Mouse (Mus musculus) hindbrain, postnatal 0 days (tissue): ENCODE measurements around the gene Rbm5. TPM values are rescaled to one million over a fixed set of nuclear protein-coding genes. Genes with fewer than 3 reads are reported as not detected.

ENCODE experiments used
- ATAC-seq: fragments of 200-750 bp; cut with Nextera tagmentation; 2 replicates; pipeline ENCODE4 v1.8.0; 2017; ENCODE audit warnings: mild to moderate bottlenecking, moderate TSS enrichment, moderate library complexity
- DNase-seq: peaks from one replicate; pipeline ENCODE4 v3.0.0-alpha.2; 2015; ENCODE audit warnings: low spot score
- H3K27ac ChIP-seq: fragments of 300-500 bp; sonication (generic); 2 replicates; pipeline ENCODE4 v1.5.1; 2014; ENCODE audit warnings: mild to moderate bottlenecking
- H3K27me3 ChIP-seq: fragments of 300-500 bp; sonication (generic); 2 replicates; pipeline ENCODE4 v1.6.1; 2014; ENCODE audit warnings: low read length, mixed read lengths; ENCODE audit not compliant: insufficient read depth
- H3K36me3 ChIP-seq: fragments of 300-500 bp; sonication (generic); 2 replicates; pipeline ENCODE4 v1.6.1; 2014; ENCODE audit warnings: low read length, mixed read lengths; ENCODE audit not compliant: insufficient read depth
- H3K4me1 ChIP-seq: fragments of 300-500 bp; sonication (generic); 2 replicates; pipeline ENCODE4 v1.6.1; 2014; ENCODE audit warnings: antibody characterized with exemption, low read length, mixed read lengths; ENCODE audit not compliant: insufficient read depth
- H3K4me2 ChIP-seq: fragments of 300-500 bp; sonication (generic); 2 replicates; pipeline ENCODE4 v1.6.1; 2014; ENCODE audit warnings: low read depth, mild to moderate bottlenecking, low read length, moderate library complexity, mixed read lengths
- H3K4me3 ChIP-seq: fragments of 300-500 bp; sonication (generic); 2 replicates; pipeline ENCODE4 v1.5.1; 2014; ENCODE audit warnings: low read length
- H3K9ac ChIP-seq: fragments of 300-500 bp; sonication (generic); replicated peaks from 2 replicates; pipeline ENCODE4 v1.6.1; 2014; ENCODE audit warnings: mild to moderate bottlenecking, low read length, moderate library complexity, mixed read lengths
- H3K9me3 ChIP-seq: fragments of 300-500 bp; sonication (generic); 2 replicates; pipeline ENCODE4 v1.6.1; 2016; ENCODE audit warnings: low read length, mixed read lengths
- CTCF ChIP-seq: IDR thresholded peaks from 2 replicates; pipeline ENCODE4 v1.5.1; 2016; ENCODE audit warnings: antibody characterized with exemption, control low read depth, low read depth
- WGBS: fragments of 180-500 bp; shearing (Covaris S2); extraction: QIAGEN DNeasy Blood & Tissue Kit; methylation state at CpG from one replicate; pipeline ENCODE4 v1.1.7; 2014; 5-methylcytosine and 5-hydroxymethylcytosine counted together
- polyA plus RNA-seq: library from polyadenylated mRNA; unstranded; fragments of >200 nt; fragmentation: Nextera tagmentation; extraction: Ambion mirVana; gene quantifications from 2 replicates; pipeline ENCODE4 v1.2.1, GENCODE M21; 2015
- total RNA-seq: library from RNA; depleted of rRNA; stranded (reverse); fragments of >200 nt; gene quantifications from 2 replicates; pipeline ENCODE4 v1.2.3, GENCODE M21; 2014

Rbm5 gene
- total and polyA plus RNA-seq, 2 experiments from 2014 or later, result 142 to 149 TPM

- H3K36me3 ChIP-seq, result no peaks in the 10 kb centered on the region
- no peak for TF ChIP-seq CTCF
- WGBS, result 16% methylated on average over 14 of the region's 14 CpGs
- H3K27me3 ChIP-seq, result no peaks in the 10 kb centered on the region
- no peak overlapping the region for H3K4me3 ChIP-seq
- H3K9ac ChIP-seq, result 0 out of 2 replicates have a peak overlapping the region, but pooled peaks have one; percentile 15
- H3K4me1 ChIP-seq, result peaks cover 44% of the 10 kb centered on the region
- ATAC-seq, result no peak
- no peak overlapping the region for H3K27ac ChIP-seq
- DNase-seq, result peak; percentile 39
- H3K4me2 ChIP-seq, result no peak overlapping the region
- no peaks in the 10 kb centered on the region for H3K9me3 ChIP-seq
Measured at GRCm38 (mm10) chr9:107697811-107698521, 72.8 kb downstream of the Rbm5 start.

DNA sequence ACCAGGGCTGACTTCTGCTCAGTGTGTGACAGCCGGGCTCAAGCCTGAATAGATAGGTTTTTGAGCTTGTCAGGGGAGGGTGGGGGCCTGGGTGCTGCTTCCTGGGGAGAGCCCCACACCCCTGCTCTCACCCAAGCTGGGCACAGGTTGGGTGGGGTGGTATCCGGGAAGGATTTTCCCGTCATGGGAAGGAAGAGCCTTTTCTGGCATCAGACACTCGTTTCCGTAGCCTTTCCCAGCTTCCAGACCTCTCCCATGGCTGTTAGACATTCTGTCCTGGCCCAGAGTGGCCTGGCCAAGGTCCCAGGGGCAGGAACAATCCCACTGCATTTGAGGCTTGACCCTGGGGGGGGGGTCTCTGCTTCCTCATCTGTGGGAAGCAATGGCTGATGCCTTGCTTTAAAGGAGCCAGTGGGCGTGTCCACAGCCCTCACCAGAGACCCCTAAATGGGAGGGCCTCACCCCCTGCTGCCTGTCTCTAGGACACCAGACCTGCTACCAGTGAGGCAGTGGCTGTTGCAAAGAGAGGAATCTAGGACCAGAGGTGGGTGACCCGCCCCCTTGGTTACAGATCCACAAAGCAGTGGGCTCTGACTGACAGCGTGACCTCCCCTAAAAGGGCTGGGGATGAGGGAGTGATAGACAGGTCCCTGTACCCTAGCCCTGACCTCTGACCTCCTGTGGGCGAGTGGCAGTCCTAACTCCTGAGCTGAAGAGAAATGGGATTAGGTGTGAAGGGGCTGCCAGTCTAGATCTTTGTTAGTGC, 73.8 kb downstream of the Rbm5 start:
- DNase-seq, result no peak
- no peaks in the 10 kb centered on the region for H3K27me3 ChIP-seq
- no peak for TF ChIP-seq CTCF
- WGBS, result 36% methylated on average over 9 of the region's 9 CpGs
- peaks cover 39% of the 10 kb centered on the region; the same call in 1 of the 2 replicates for H3K4me1 ChIP-seq
- H3K9me3 ChIP-seq, result no peaks in the 10 kb centered on the region
- H3K27ac ChIP-seq, result no peak overlapping the region
- H3K4me3 ChIP-seq, result no peak overlapping the region
- 0 out of 2 replicates have a peak overlapping the region, but pooled peaks have one; percentile 24 for H3K9ac ChIP-seq
- H3K4me2 ChIP-seq, result no peak overlapping the region
- ATAC-seq, result no peak
- H3K36me3 ChIP-seq, result no peaks in the 10 kb centered on the region

GRCm38 (mm10) chr9:107696106-107696479, 74.7 kb downstream of the Rbm5 start:
- no peak for TF ChIP-seq CTCF
- no peak overlapping the region for H3K4me3 ChIP-seq
- no peaks in the 10 kb centered on the region for H3K27me3 ChIP-seq
- 42% methylated on average over 6 of the region's 6 CpGs for WGBS
- no peak overlapping the region for H3K4me2 ChIP-seq
- peaks cover 31% of the 10 kb centered on the region; the same call in 1 of the 2 replicates for H3K4me1 ChIP-seq
- H3K9me3 ChIP-seq, result no peaks in the 10 kb centered on the region
- no peak overlapping the region for H3K9ac ChIP-seq
- no peak for DNase-seq
- no peak overlapping the region for H3K27ac ChIP-seq
- no peaks in the 10 kb centered on the region for H3K36me3 ChIP-seq
- ATAC-seq, result no peak

DNA sequence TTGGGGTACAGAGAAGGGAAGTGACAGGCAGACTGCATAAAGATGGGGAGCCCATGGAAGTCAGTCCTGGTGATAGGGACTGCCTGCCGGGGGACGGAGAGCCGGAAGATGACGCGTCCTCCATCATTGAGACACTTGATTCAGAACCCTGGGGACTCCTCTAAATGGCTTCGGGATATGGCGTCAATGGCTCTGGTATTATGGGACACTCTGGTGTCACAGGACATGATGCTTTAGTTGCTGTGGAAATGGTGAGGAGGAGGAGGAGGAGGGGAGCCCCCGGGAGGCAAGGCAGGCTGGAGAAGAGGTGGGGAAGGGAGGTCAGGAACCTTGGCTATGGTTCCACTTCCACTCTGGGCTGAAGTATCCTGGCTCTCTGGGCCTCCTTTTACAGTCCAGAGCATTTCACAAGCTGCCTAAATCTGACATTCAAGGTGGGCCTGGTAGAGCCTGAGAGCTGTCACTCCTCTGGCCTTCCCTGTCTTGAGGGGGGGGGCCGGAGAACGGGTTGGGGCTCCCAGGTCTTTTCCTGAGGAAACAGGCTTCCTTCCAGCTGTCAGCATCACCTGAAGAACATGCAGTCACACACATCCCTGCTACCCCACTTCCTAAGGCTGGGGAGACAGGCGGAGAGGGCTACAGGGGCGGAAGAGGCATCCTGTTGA, 75.2 kb downstream of the Rbm5 start:
- Histone ChIP-seq H3K4me3 (no peak overlapping the region), H3K27me3 (no peaks in the 10 kb centered on the region), H3K36me3 (no peaks in the 10 kb centered on the region), H3K9me3 (no peaks in the 10 kb centered on the region), H3K9ac (no peak overlapping the region), H3K4me1 (peaks cover 26% of the 10 kb centered on the region; the same call in 1 of the 2 replicates), H3K4me2 (no peak overlapping the region), H3K27ac (no peak overlapping the region)
- WGBS, result 76% methylated on average over 12 of the region's 12 CpGs
- no peak for DNase-seq
- TF ChIP-seq CTCF, result no peak
- no peak for ATAC-seq

DNA sequence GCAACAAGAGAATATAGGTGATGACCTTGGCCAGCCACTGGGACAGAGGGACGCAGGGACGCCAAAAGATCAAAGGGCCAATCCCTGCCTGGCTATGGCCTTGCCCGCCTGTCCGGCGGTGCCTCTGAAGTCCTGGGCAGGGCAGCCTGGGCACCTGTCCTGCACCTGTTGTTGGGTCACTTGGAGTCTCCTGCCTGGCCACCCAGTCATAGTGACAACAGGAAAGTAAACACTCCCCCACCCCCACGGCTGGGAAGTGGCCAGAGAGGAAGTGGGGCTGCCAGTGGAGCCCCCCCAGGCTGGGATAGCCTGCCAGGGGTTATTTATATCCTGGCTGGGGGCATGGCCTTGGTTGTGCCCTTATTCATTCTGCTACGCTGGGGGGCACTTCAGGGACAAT, 76.2 kb downstream of the Rbm5 start:
- H3K36me3 ChIP-seq, result no peaks in the 10 kb centered on the region
- no peak overlapping the region for H3K9ac ChIP-seq
- no peak for DNase-seq
- no peaks in the 10 kb centered on the region for H3K9me3 ChIP-seq
- TF ChIP-seq CTCF, result no peak
- ATAC-seq, result no peak
- 80% methylated on average over 7 of the region's 7 CpGs for WGBS
- no peak overlapping the region for H3K4me3 ChIP-seq
- H3K27me3 ChIP-seq, result no peaks in the 10 kb centered on the region
- peaks cover 17% of the 10 kb centered on the region; the same call in 1 of the 2 replicates for H3K4me1 ChIP-seq
- H3K4me2 ChIP-seq, result no peak overlapping the region
- H3K27ac ChIP-seq, result no peak overlapping the region

DNA sequence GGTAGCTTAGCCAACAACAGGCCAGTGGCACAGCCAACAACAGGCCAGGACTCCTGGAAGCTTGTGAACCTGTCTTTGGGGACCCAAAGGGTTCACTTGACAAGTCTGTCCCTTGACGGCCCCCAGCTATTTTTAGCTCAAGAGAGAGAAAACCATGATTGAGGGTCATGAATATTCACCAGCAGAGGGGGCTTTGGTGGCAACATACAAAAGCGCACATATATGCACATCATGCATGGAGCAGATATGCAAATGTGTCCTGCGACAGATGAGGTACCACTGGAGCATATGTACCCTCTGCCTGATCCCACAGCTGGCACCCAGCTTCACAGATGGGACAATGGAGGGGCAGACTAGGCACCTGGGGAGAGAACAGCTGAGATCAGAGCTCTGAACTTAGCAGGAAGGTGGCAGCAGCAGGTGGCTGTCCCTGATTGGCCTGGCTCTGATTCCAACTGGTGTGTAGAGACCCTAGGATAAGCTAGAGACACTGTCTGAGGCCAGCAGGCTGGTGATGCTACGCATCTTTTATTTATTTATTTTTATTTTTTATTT, 77.3 kb downstream of the Rbm5 start:
- 42% methylated on average over 4 of the region's 4 CpGs for WGBS

More for the DNA sequence above, 77.3 kb downstream of the Rbm5 start:
- no peaks in the 10 kb centered on the region for H3K27me3 ChIP-seq
- H3K4me1 ChIP-seq, result peaks cover 6% of the 10 kb centered on the region; the same call in 1 of the 2 replicates
- DNase-seq (peak; percentile 30), ATAC-seq (peak; percentile 31; the same call in 1 of the 2 replicates)
- no peaks in the 10 kb centered on the region for H3K36me3 ChIP-seq
- no peak overlapping the region for H3K9ac ChIP-seq
- H3K4me3 ChIP-seq, result no peak overlapping the region
- TF ChIP-seq CTCF, result peak; percentile 45
- H3K9me3 ChIP-seq, result no peaks in the 10 kb centered on the region
- H3K27ac ChIP-seq, result no peak overlapping the region
- H3K4me2 ChIP-seq, result no peak overlapping the region
